Mouse (Mus musculus) myocyte (in vitro differentiated cells): ENCODE measurements around the gene Dnajb7.

Source experiments
- CEBPB ChIP-seq: IDR thresholded peaks from 2 replicates; pipeline ENCODE4 v1.6.1; 2011; ENCODE audit warnings: mild to moderate bottlenecking, moderate library complexity; ENCODE audit not compliant: poor library complexity, insufficient read depth, severe bottlenecking
- E2F4 ChIP-seq: IDR thresholded peaks from one replicate; pipeline ENCODE4 v1.6.1; 2011; ENCODE audit warnings: mild to moderate bottlenecking, control low read depth, moderate library complexity; ENCODE audit not compliant: insufficient read depth
- POLR2A ChIP-seq: IDR thresholded peaks from one replicate; pipeline ENCODE4 v1.6.1; 2011; ENCODE audit warnings: low read depth, mild to moderate bottlenecking, control low read depth, moderate library complexity; ENCODE audit not compliant: insufficient read length
- POLR2AphosphoS2 ChIP-seq: IDR thresholded peaks from one replicate; pipeline ENCODE4 v1.6.1; 2011; ENCODE audit warnings: low read depth, control low read depth; ENCODE audit not compliant: insufficient read length
- REST ChIP-seq: IDR thresholded peaks from one replicate; pipeline ENCODE4 v1.6.1; 2011; ENCODE audit warnings: mild to moderate bottlenecking, control low read depth, moderate library complexity; ENCODE audit not compliant: insufficient read depth, insufficient read length
- SRF ChIP-seq: IDR thresholded peaks from one replicate; pipeline ENCODE4 v1.6.1; 2011; ENCODE audit warnings: low read depth; ENCODE audit not compliant: control insufficient read depth, insufficient read length
- USF1 ChIP-seq: IDR thresholded peaks from one replicate; pipeline ENCODE4 v1.6.1; 2011; ENCODE audit warnings: low read depth, mild to moderate bottlenecking, control low read depth, moderate library complexity

GRCm38 (mm10) chr15:81358943-81359342 lies 49.2 kb downstream of the Dnajb7 start:
- TF ChIP-seq POLR2A (no peak), POLR2AphosphoS2 (no peak), REST (no peak), SRF (no peak), E2F4 (no peak), CEBPB (no peak), USF1 (no peak)
